Mouse (Mus musculus): ENCODE measurements around the gene Sh3rf3. TPM values are rescaled to one million over a fixed set of nuclear protein-coding genes. Genes with fewer than 3 reads are reported as not detected.

Gene Sh3rf3
- polyA plus RNA-seq, 1 experiment from 2014 or later: 0.24 TPM

GRCm38 (mm10) chr10:58864735-58865134 is 51.6 kb downstream of the Sh3rf3 start:
- Histone ChIP-seq H3K4me3 (no peak overlapping the region), H3K36me3 (no peaks in the 10 kb centered on the region), H3K4me1 (no peaks in the 10 kb centered on the region), H3K27me3 (ENCODE audit: low read depth, poor library complexity, severe bottlenecking) (no peaks in the 10 kb centered on the region), H3K9me3 (replicated peaks) (no peaks in the 10 kb centered on the region), H3K27ac (no peak overlapping the region)
- DNase-seq (ENCODE audit: low spot score): no peak
- 62% methylated on average over 2 of the region's 2 CpGs for WGBS

- H3K36me3 ChIP-seq: no peaks in the 10 kb centered on the region
- no peak overlapping the region for H3K27ac ChIP-seq
- no peak for DNase-seq (ENCODE audit: low spot score)
- no peaks in the 10 kb centered on the region for H3K4me1 ChIP-seq
- no peaks in the 10 kb centered on the region for H3K27me3 ChIP-seq (ENCODE audit: low read depth, poor library complexity, severe bottlenecking)
- no peaks in the 10 kb centered on the region for H3K9me3 ChIP-seq (replicated peaks)
- no peak overlapping the region for H3K4me3 ChIP-seq
- 92% methylated on average over 2 of the region's 2 CpGs for WGBS
Observed at GRCm38 (mm10) chr10:58867536-58867935, 54.4 kb downstream of the Sh3rf3 start.

- no peak for DNase-seq (ENCODE audit: low spot score)
- 90% methylated on average over 1 of the region's 1 CpGs for WGBS
- Histone ChIP-seq H3K4me1 (no peaks in the 10 kb centered on the region), H3K36me3 (no peaks in the 10 kb centered on the region), H3K27me3 (ENCODE audit: low read depth, poor library complexity, severe bottlenecking) (no peaks in the 10 kb centered on the region), H3K27ac (no peak overlapping the region), H3K4me3 (no peak overlapping the region), H3K9me3 (replicated peaks) (no peaks in the 10 kb centered on the region)
Observed at GRCm38 (mm10) chr10:58869836-58870235, 56.7 kb downstream of the Sh3rf3 start.

GRCm38 (mm10) chr10:58871149-58871820 is 58.1 kb downstream of the Sh3rf3 start:
- DNase-seq (ENCODE audit: low spot score): no peak
- no peaks in the 10 kb centered on the region for H3K27me3 ChIP-seq (ENCODE audit: low read depth, poor library complexity, severe bottlenecking)
- H3K4me3 ChIP-seq: no peak overlapping the region
- no peaks in the 10 kb centered on the region for H3K36me3 ChIP-seq
- H3K9me3 ChIP-seq (replicated peaks): no peaks in the 10 kb centered on the region
- no peak overlapping the region for H3K27ac ChIP-seq
- no peaks in the 10 kb centered on the region for H3K4me1 ChIP-seq
- WGBS: 89% methylated on average over 10 of the region's 10 CpGs

- H3K4me3 ChIP-seq: no peak overlapping the region
- no peak overlapping the region for H3K27ac ChIP-seq
- H3K4me1 ChIP-seq: no peaks in the 10 kb centered on the region
- no peaks in the 10 kb centered on the region for H3K9me3 ChIP-seq (replicated peaks)
- H3K36me3 ChIP-seq: no peaks in the 10 kb centered on the region
- 88% methylated on average over 7 of the region's 7 CpGs for WGBS
- no peaks in the 10 kb centered on the region for H3K27me3 ChIP-seq (ENCODE audit: low read depth, poor library complexity, severe bottlenecking)
- DNase-seq (ENCODE audit: low spot score): no peak
Observed at GRCm38 (mm10) chr10:58871821-58872577, 58.8 kb downstream of the Sh3rf3 start.

- no peak for DNase-seq (ENCODE audit: low spot score)
- no peaks in the 10 kb centered on the region for H3K27me3 ChIP-seq (ENCODE audit: low read depth, poor library complexity, severe bottlenecking)
- H3K9me3 ChIP-seq (replicated peaks): no peaks in the 10 kb centered on the region
- H3K27ac ChIP-seq: no peak overlapping the region
- no peaks in the 10 kb centered on the region for H3K4me1 ChIP-seq
- no peak overlapping the region for H3K4me3 ChIP-seq
- no peaks in the 10 kb centered on the region for H3K36me3 ChIP-seq
- WGBS: 91% methylated on average over 4 of the region's 4 CpGs
Observed at GRCm38 (mm10) chr10:58877835-58878234, 64.7 kb downstream of the Sh3rf3 start.

GRCm38 (mm10) chr10:58878636-58879035 is 65.5 kb downstream of the Sh3rf3 start:
- H3K4me1 ChIP-seq: no peaks in the 10 kb centered on the region
- H3K27me3 ChIP-seq (ENCODE audit: low read depth, poor library complexity, severe bottlenecking): no peaks in the 10 kb centered on the region
- no peaks in the 10 kb centered on the region for H3K9me3 ChIP-seq (replicated peaks)
- no peak overlapping the region for H3K4me3 ChIP-seq
- DNase-seq (ENCODE audit: low spot score): no peak
- no peak overlapping the region for H3K27ac ChIP-seq
- H3K36me3 ChIP-seq: no peaks in the 10 kb centered on the region
- WGBS: 85% methylated on average over 4 of the region's 4 CpGs

DNA sequence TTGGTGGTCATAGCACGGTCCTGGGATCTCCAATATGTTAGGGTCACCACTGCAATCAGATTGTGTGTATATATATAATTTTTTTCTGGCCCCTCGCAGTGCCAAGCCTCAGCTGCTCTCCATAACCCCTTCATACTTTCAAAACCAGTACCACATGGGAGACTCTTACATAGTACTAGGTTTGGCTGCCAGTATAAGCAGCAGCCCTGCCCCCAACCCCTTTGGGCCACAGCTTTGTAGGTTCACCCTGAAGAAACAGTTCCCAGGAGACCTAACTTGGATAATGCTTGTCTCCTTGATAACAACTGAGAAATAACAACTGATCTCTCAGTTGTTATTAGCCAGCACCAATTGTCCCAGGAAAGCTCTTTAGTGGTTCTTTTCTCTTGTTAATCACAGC is 69.6 kb downstream of the Sh3rf3 start:
- H3K4me1 ChIP-seq: no peaks in the 10 kb centered on the region
- no peaks in the 10 kb centered on the region for H3K36me3 ChIP-seq
- no peaks in the 10 kb centered on the region for H3K27me3 ChIP-seq (ENCODE audit: low read depth, poor library complexity, severe bottlenecking)
- 91% methylated on average over 2 of the region's 2 CpGs for WGBS
- no peak for DNase-seq (ENCODE audit: low spot score)
- no peak overlapping the region for H3K27ac ChIP-seq
- no peaks in the 10 kb centered on the region for H3K9me3 ChIP-seq (replicated peaks)
- H3K4me3 ChIP-seq: no peak overlapping the region

DNA sequence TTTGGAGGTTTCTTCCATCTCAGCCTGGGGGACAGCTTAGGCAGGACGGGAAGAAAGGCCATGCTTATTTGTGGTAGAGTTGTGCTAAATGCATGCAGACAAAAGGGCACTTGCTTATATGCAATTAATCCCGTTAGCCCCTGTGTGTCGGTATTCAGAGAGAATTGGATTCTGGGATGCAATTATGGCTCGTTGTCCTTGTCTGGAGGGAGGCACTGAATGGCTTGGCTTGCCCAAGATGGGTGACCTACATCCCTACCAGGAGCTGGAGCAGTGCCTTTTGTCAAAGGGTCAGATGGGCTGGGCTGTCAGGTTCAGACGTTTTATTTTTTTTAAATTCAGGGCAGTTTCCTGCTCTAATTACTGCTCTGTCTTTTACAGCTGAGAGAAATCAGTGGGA is 72.2 kb downstream of the Sh3rf3 start:
- no peak for DNase-seq (ENCODE audit: low spot score)
- H3K27me3 ChIP-seq (ENCODE audit: low read depth, poor library complexity, severe bottlenecking): no peaks in the 10 kb centered on the region
- no peaks in the 10 kb centered on the region for H3K9me3 ChIP-seq (replicated peaks)
- WGBS: 52% methylated on average over 5 of the region's 5 CpGs
- no peaks in the 10 kb centered on the region for H3K4me1 ChIP-seq
- no peak overlapping the region for H3K27ac ChIP-seq
- H3K36me3 ChIP-seq: no peaks in the 10 kb centered on the region
- H3K4me3 ChIP-seq: no peak overlapping the region

DNA sequence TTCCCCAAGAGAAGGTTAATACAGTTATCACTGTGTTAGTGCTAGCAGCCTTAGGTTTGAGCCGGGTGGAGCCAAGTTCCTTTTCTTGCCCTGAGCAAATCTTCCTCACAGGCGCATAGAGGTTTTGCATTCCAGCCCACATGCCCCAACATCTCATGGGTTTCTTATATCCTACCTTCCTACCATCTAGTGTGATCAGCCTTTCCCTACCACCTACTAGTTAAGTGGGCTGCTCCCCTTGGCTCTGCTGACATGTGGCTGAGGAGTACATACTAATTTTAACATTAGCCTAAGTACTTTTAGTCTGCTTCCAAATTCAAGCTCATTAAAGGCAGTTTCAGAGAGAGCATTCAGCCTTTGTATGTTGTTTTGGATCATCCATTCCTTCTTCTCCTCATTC is 72.7 kb downstream of the Sh3rf3 start:
- Histone ChIP-seq H3K4me3 (no peak overlapping the region), H3K4me1 (no peaks in the 10 kb centered on the region), H3K27ac (no peak overlapping the region), H3K27me3 (ENCODE audit: low read depth, poor library complexity, severe bottlenecking) (no peaks in the 10 kb centered on the region), H3K36me3 (no peaks in the 10 kb centered on the region), H3K9me3 (replicated peaks) (no peaks in the 10 kb centered on the region)
- WGBS: 81% methylated on average over 2 of the region's 2 CpGs
- no peak for DNase-seq (ENCODE audit: low spot score)

DNA sequence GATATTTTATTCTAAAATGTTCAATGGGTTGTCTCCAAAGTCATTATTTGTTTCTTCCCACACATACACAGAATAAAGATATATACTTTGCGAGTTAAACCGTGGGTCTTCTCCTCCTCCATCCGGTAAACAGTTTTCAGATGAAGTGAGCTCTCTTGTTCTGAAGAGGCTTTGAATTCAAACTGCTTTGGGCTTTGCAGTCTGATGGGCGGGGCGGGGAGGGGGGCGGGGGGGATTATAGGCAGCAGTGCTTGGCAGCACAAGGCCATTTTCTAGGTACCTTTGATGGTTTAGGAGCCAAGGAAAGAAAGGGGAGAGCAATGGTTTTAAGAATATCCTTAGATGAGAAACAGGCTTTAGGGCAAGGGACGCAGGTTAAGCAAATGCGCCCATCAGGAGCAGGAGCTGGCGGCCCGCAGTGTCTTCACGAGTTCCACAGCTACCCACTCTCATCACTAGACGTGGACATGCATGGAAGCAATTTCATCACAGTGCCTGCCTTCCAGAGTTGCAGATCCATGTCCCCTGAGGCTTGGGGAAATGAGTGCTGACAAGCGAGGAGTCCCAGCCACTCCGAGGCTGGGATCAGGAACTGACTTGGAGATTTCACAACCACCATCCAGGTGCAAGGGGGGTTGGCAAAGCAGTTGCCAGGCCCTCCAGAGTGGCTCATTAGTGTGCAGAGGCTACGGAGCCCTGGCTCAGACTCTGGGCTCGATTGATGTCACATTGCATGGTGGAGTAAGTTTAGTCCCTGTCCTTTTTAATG is 77.7 kb downstream of the Sh3rf3 start:
- 61% methylated on average over 16 of the region's 16 CpGs for WGBS
- Histone ChIP-seq H3K4me1 (no peaks in the 10 kb centered on the region), H3K27ac (no peak overlapping the region), H3K27me3 (ENCODE audit: low read depth, poor library complexity, severe bottlenecking) (no peaks in the 10 kb centered on the region), H3K4me3 (no peak overlapping the region), H3K9me3 (replicated peaks) (no peaks in the 10 kb centered on the region), H3K36me3 (no peaks in the 10 kb centered on the region)
- no peak for DNase-seq (ENCODE audit: low spot score)

GRCm38 (mm10) chr10:58895431-58895830 is 82.3 kb downstream of the Sh3rf3 start:
- Histone ChIP-seq H3K27ac (no peak overlapping the region), H3K27me3 (ENCODE audit: low read depth, poor library complexity, severe bottlenecking) (no peaks in the 10 kb centered on the region), H3K9me3 (replicated peaks) (no peaks in the 10 kb centered on the region), H3K4me1 (no peaks in the 10 kb centered on the region), H3K36me3 (no peaks in the 10 kb centered on the region), H3K4me3 (no peak overlapping the region)
- DNase-seq (ENCODE audit: low spot score): no peak
- WGBS: 93% methylated on average over 5 of the region's 5 CpGs

DNA sequence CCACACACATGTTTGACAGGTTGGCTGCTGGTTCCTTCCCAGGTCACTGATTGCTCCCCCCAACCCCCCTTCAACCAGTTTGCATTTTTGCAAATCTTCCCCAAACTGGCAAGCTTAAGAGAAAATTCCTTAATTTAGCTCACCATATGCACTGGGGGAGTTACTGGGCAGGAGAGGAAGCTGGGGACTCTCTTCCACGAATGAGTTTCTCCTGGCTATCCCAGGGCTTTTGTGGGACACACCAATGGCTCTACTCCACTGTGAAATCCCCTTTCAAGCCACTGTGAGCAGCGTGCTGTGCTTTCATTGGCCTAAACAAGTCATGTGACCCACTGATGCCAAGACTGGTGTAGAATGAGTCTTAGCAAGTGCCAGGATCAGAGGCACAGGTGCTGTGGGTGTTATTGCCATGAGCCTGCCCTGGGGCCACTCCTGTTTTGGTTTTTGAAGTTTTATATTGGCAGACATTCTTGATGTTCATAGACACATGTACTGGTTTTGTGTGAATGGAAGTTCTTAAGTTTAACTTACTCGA is 83.9 kb downstream of the Sh3rf3 start:
- no peak overlapping the region for H3K27ac ChIP-seq
- no peak for DNase-seq (ENCODE audit: low spot score)
- H3K36me3 ChIP-seq: no peaks in the 10 kb centered on the region
- 83% methylated on average over 3 of the region's 3 CpGs for WGBS
- no peaks in the 10 kb centered on the region for H3K27me3 ChIP-seq (ENCODE audit: low read depth, poor library complexity, severe bottlenecking)
- no peaks in the 10 kb centered on the region for H3K4me1 ChIP-seq
- H3K9me3 ChIP-seq (replicated peaks): no peaks in the 10 kb centered on the region
- H3K4me3 ChIP-seq: no peak overlapping the region

All from limb, embryonic 10.5 days (tissue).